Mouse (Mus musculus) heart, postnatal 4 days (tissue): Measurements from ENCODE around the gene Nxpe3. TPM values are rescaled to one million over a fixed set of nuclear protein-coding genes. Genes with fewer than 3 reads are reported as not detected.
"Not testable (repeated sequence)": the region's sequence is repeated elsewhere in the genome, so short reads cannot be mapped to it uniquely, and the experiment has no call there.

ENCODE experiments used
- DNase-seq: peaks from one replicate; pipeline ENCODE4 v3.0.0; 2021
- total RNA-seq, 2 experiments: library from RNA; stranded (reverse); gene quantifications; 2 replicates each; pipeline ENCODE4 v1.2.3; 2021

Nxpe3 gene
- total RNA-seq, 2 experiments from 2014 or later = 0.50 to 0.55 TPM

GRCm38 (mm10) chr16:55837653-55838052, 57.4 kb downstream of the Nxpe3 start:
- not testable (repeated sequence) for DNase-seq

- no peak for DNase-seq
Measured at GRCm38 (mm10) chr16:55837168-55837567, 57.9 kb downstream of the Nxpe3 start.

GRCm38 (mm10) chr16:55835798-55836197, 59.3 kb downstream of the Nxpe3 start:
- no peak for DNase-seq

GRCm38 (mm10) chr16:55832617-55833016, 62.5 kb downstream of the Nxpe3 start:
- no peak for DNase-seq

GRCm38 (mm10) chr16:55832040-55832439, 63.0 kb downstream of the Nxpe3 start:
- no peak for DNase-seq

- DNase-seq = no peak
Measured at GRCm38 (mm10) chr16:55831451-55831850, 63.6 kb downstream of the Nxpe3 start.

- no peak for DNase-seq
Measured at GRCm38 (mm10) chr16:55823398-55824155, 71.5 kb downstream of the Nxpe3 start.

GRCm38 (mm10) chr16:55822741-55823397, 72.2 kb downstream of the Nxpe3 start:
- no peak for DNase-seq

- peak; percentile 93 for DNase-seq
Measured at GRCm38 (mm10) chr16:55821997-55822740, 72.9 kb downstream of the Nxpe3 start.

- DNase-seq = peak; percentile 33
Measured at GRCm38 (mm10) chr16:55821571-55821981, 73.5 kb downstream of the Nxpe3 start.

GRCm38 (mm10) chr16:55820916-55821570, 74.0 kb downstream of the Nxpe3 start:
- DNase-seq = no peak

- DNase-seq = no peak
Measured at GRCm38 (mm10) chr16:55820161-55820915, 74.7 kb downstream of the Nxpe3 start.

GRCm38 (mm10) chr16:55819186-55819861, 75.8 kb downstream of the Nxpe3 start:
- peak; percentile 71 for DNase-seq

- no peak for DNase-seq
Measured at GRCm38 (mm10) chr16:55817717-55818515, 77.2 kb downstream of the Nxpe3 start.

GRCm38 (mm10) chr16:55816202-55816941, 78.7 kb downstream of the Nxpe3 start:
- no peak for DNase-seq

GRCm38 (mm10) chr16:55815466-55815865, 79.6 kb downstream of the Nxpe3 start:
- no peak for DNase-seq

GRCm38 (mm10) chr16:55814686-55815085, 80.4 kb downstream of the Nxpe3 start:
- no peak for DNase-seq

- no peak for DNase-seq
Measured at GRCm38 (mm10) chr16:55813916-55814315, 81.2 kb downstream of the Nxpe3 start.

- no peak for DNase-seq
Measured at GRCm38 (mm10) chr16:55811792-55812191, 83.3 kb downstream of the Nxpe3 start.
